Mouse (Mus musculus) heart, embryonic 13.5 days (tissue): ENCODE results near the gene Lefty2. TPM values are rescaled to one million over a fixed set of nuclear protein-coding genes. Genes with fewer than 3 reads are reported as not detected.

ENCODE experiments used
- ATAC-seq: fragments of 200-750 bp; cut with Nextera tagmentation; 2 replicates; pipeline ENCODE4 v1.8.0; 2017; ENCODE audit warnings: moderate TSS enrichment; ENCODE audit not compliant: insufficient number of reproducible peaks, low FRiP score, low TSS enrichment; ENCODE audit errors: extremely low read depth
- H3K27ac ChIP-seq: fragments of 300-500 bp; sonication (generic); replicated peaks from 2 replicates; pipeline ENCODE4 v1.5.1; 2015; ENCODE audit warnings: moderate library complexity, mild to moderate bottlenecking, inconsistent platforms
- H3K27me3 ChIP-seq: fragments of 300-500 bp; sonication (generic); replicated peaks from 2 replicates; pipeline ENCODE4 v1.6.1; 2015; ENCODE audit warnings: mild to moderate bottlenecking, inconsistent platforms
- H3K36me3 ChIP-seq: fragments of 300-500 bp; sonication (generic); 2 replicates; pipeline ENCODE4 v1.6.1; 2015; ENCODE audit warnings: mild to moderate bottlenecking, inconsistent platforms
- H3K4me1 ChIP-seq: fragments of 300-500 bp; sonication (generic); 2 replicates; pipeline ENCODE4 v1.6.1; 2015; ENCODE audit warnings: inconsistent platforms
- H3K4me2 ChIP-seq: fragments of 300-500 bp; sonication (generic); 2 replicates; pipeline ENCODE4 v1.6.1; 2015; ENCODE audit warnings: inconsistent platforms, mild to moderate bottlenecking, moderate library complexity
- H3K4me3 ChIP-seq: fragments of 300-500 bp; sonication (generic); 2 replicates; pipeline ENCODE4 v1.5.1; 2015; ENCODE audit warnings: moderate library complexity, mild to moderate bottlenecking, inconsistent platforms
- H3K9ac ChIP-seq: fragments of 300-500 bp; sonication (generic); 2 replicates; pipeline ENCODE4 v1.6.1; 2015; ENCODE audit warnings: inconsistent platforms, mild to moderate bottlenecking, moderate library complexity
- H3K9me3 ChIP-seq: fragments of 300-500 bp; sonication (generic); 2 replicates; pipeline ENCODE4 v1.6.1; 2016; ENCODE audit warnings: inconsistent platforms
- WGBS: fragments of 180-500 bp; shearing (Covaris S2); methylation state at CpG from one replicate; pipeline ENCODE4 v1.1.7; 2015; ENCODE audit warnings: mixed read lengths; 5-methylcytosine and 5-hydroxymethylcytosine counted together
- polyA plus RNA-seq: library from polyadenylated mRNA; unstranded; fragments of >200 nt; fragmentation: Nextera tagmentation; extraction: Ambion mirVana; gene quantifications from 2 replicates; pipeline ENCODE4 v1.2.1, GENCODE M21; 2015

Gene Lefty2
- polyA plus RNA-seq, 1 experiment from 2014 or later = 0.28 TPM

- Histone ChIP-seq H3K27me3 (peaks cover 6% of the 10 kb centered on the region; the same call in 1 of the 2 replicates), H3K4me2 (no peak overlapping the region), H3K4me3 (no peak overlapping the region), H3K4me1 (peaks cover 16% of the 10 kb centered on the region), H3K36me3 (peaks cover 3% of the 10 kb centered on the region; the same call in 1 of the 2 replicates), H3K9me3 (no peaks in the 10 kb centered on the region), H3K27ac (peak overlapping the region; percentile 38; the same call in 1 of the 2 replicates), H3K9ac (no peak overlapping the region)
- WGBS = 40% methylated on average over 4 of the region's 4 CpGs
- ATAC-seq = peak; percentile 21; the same call in 1 of the 2 replicates
Observed at GRCm38 (mm10) chr1:180913797-180914196, 20.9 kb downstream of the Lefty2 start.

GRCm38 (mm10) chr1:180916425-180916824, 23.5 kb downstream of the Lefty2 start:
- ATAC-seq = no peak
- no peak overlapping the region for H3K4me2 ChIP-seq
- WGBS = 87% methylated on average over 11 of the region's 11 CpGs
- no peak overlapping the region for H3K27ac ChIP-seq
- H3K27me3 ChIP-seq = peaks cover 6% of the 10 kb centered on the region; the same call in 1 of the 2 replicates
- no peak overlapping the region for H3K9ac ChIP-seq
- no peak overlapping the region for H3K4me3 ChIP-seq
- H3K9me3 ChIP-seq = no peaks in the 10 kb centered on the region
- no peaks in the 10 kb centered on the region for H3K36me3 ChIP-seq
- H3K4me1 ChIP-seq = peaks cover 21% of the 10 kb centered on the region

- Histone ChIP-seq H3K9me3 (no peaks in the 10 kb centered on the region), H3K4me2 (no peak overlapping the region), H3K4me3 (no peak overlapping the region), H3K9ac (no peak overlapping the region), H3K4me1 (peaks cover 18% of the 10 kb centered on the region), H3K27ac (no peak overlapping the region), H3K36me3 (no peaks in the 10 kb centered on the region), H3K27me3 (peaks cover 6% of the 10 kb centered on the region; the same call in 1 of the 2 replicates)
- WGBS = 36% methylated on average over 1 of the region's 1 CpGs
- ATAC-seq = no peak
Observed at GRCm38 (mm10) chr1:180917053-180917452, 24.1 kb downstream of the Lefty2 start.

GRCm38 (mm10) chr1:180919686-180920085, 26.8 kb downstream of the Lefty2 start:
- no peak overlapping the region for H3K4me2 ChIP-seq
- H3K4me3 ChIP-seq = no peak overlapping the region
- no peaks in the 10 kb centered on the region for H3K9me3 ChIP-seq
- peaks cover 6% of the 10 kb centered on the region; the same call in 1 of the 2 replicates for H3K27me3 ChIP-seq
- no peak for ATAC-seq
- no peaks in the 10 kb centered on the region for H3K36me3 ChIP-seq
- 0 out of 2 replicates have a peak, but pooled peaks cover 7% of the 10 kb centered on the region for H3K4me1 ChIP-seq
- WGBS = 36% methylated on average over 8 of the region's 8 CpGs
- no peak overlapping the region for H3K9ac ChIP-seq
- H3K27ac ChIP-seq = no peak overlapping the region

- Histone ChIP-seq H3K27me3 (no peaks in the 10 kb centered on the region), H3K9me3 (no peaks in the 10 kb centered on the region), H3K36me3 (no peaks in the 10 kb centered on the region), H3K4me3 (no peak overlapping the region), H3K4me2 (no peak overlapping the region), H3K4me1 (0 out of 2 replicates have a peak, but pooled peaks cover 7% of the 10 kb centered on the region), H3K27ac (no peak overlapping the region), H3K9ac (no peak overlapping the region)
- no peak for ATAC-seq
- WGBS = 59% methylated on average over 6 of the region's 6 CpGs
Observed at GRCm38 (mm10) chr1:180922273-180923048, 29.6 kb downstream of the Lefty2 start.

- 60% methylated on average over 2 of the region's 2 CpGs for WGBS
- no peaks in the 10 kb centered on the region for H3K4me1 ChIP-seq
- H3K4me2 ChIP-seq = no peak overlapping the region
- ATAC-seq = no peak
- no peaks in the 10 kb centered on the region for H3K36me3 ChIP-seq
- H3K9me3 ChIP-seq = no peaks in the 10 kb centered on the region
- H3K27ac ChIP-seq = no peak overlapping the region
- no peak overlapping the region for H3K4me3 ChIP-seq
- no peaks in the 10 kb centered on the region for H3K27me3 ChIP-seq
- H3K9ac ChIP-seq = no peak overlapping the region
Observed at GRCm38 (mm10) chr1:180924737-180925136, 31.8 kb downstream of the Lefty2 start.

GRCm38 (mm10) chr1:180926286-180926685, 33.4 kb downstream of the Lefty2 start:
- no peak overlapping the region for H3K27ac ChIP-seq
- no peak overlapping the region for H3K9ac ChIP-seq
- H3K4me1 ChIP-seq = no peaks in the 10 kb centered on the region
- H3K9me3 ChIP-seq = no peaks in the 10 kb centered on the region
- WGBS = 58% methylated on average over 4 of the region's 4 CpGs
- ATAC-seq = no peak
- H3K4me2 ChIP-seq = no peak overlapping the region
- peaks cover 3% of the 10 kb centered on the region; the same call in 1 of the 2 replicates for H3K27me3 ChIP-seq
- no peaks in the 10 kb centered on the region for H3K36me3 ChIP-seq
- no peak overlapping the region for H3K4me3 ChIP-seq

- H3K36me3 ChIP-seq = no peaks in the 10 kb centered on the region
- H3K27ac ChIP-seq = no peak overlapping the region
- peaks cover 26% of the 10 kb centered on the region for H3K27me3 ChIP-seq
- H3K9ac ChIP-seq = no peak overlapping the region
- no peak overlapping the region for H3K4me2 ChIP-seq
- H3K9me3 ChIP-seq = no peaks in the 10 kb centered on the region
- no peaks in the 10 kb centered on the region for H3K4me1 ChIP-seq
- WGBS = 20% methylated on average over 2 of the region's 2 CpGs
- no peak for ATAC-seq
- no peak overlapping the region for H3K4me3 ChIP-seq
Observed at GRCm38 (mm10) chr1:180929599-180929998, 36.7 kb downstream of the Lefty2 start.

- no peak overlapping the region for H3K4me2 ChIP-seq
- H3K9me3 ChIP-seq = no peaks in the 10 kb centered on the region
- no peak overlapping the region for H3K9ac ChIP-seq
- H3K27ac ChIP-seq = no peak overlapping the region
- H3K4me3 ChIP-seq = no peak overlapping the region
- no peaks in the 10 kb centered on the region for H3K36me3 ChIP-seq
- H3K27me3 ChIP-seq = peaks cover 41% of the 10 kb centered on the region
- no peaks in the 10 kb centered on the region for H3K4me1 ChIP-seq
- no peak for ATAC-seq
- WGBS = 59% methylated on average over 3 of the region's 3 CpGs
Observed at GRCm38 (mm10) chr1:180931106-180931505, 38.2 kb downstream of the Lefty2 start.

GRCm38 (mm10) chr1:180933659-180934058, 40.8 kb downstream of the Lefty2 start:
- Histone ChIP-seq H3K36me3 (no peaks in the 10 kb centered on the region), H3K27me3 (peaks cover 57% of the 10 kb centered on the region), H3K9ac (no peak overlapping the region), H3K4me3 (no peak overlapping the region), H3K4me1 (peaks cover 12% of the 10 kb centered on the region), H3K9me3 (no peaks in the 10 kb centered on the region), H3K4me2 (no peak overlapping the region), H3K27ac (no peak overlapping the region)
- WGBS = 29% methylated on average over 6 of the region's 6 CpGs
- no peak for ATAC-seq

- Histone ChIP-seq H3K27me3 (peaks cover 57% of the 10 kb centered on the region), H3K4me1 (peaks cover 12% of the 10 kb centered on the region), H3K36me3 (no peaks in the 10 kb centered on the region), H3K4me2 (no peak within 1 kb of the TSS), H3K9me3 (no peaks in the 10 kb centered on the region), H3K4me3 (no peak within 1 kb of the TSS), H3K9ac (peak within 1 kb of the TSS; percentile 52; the same call in 1 of the 2 replicates), H3K27ac (no peak within 1 kb of the TSS)
- 14% methylated on average over 21 of the region's 21 CpGs for WGBS
- ATAC-seq = no peak
Observed at GRCm38 (mm10) chr1:180934467-180935419, 41.8 kb downstream of the Lefty2 start, which contains the start of gene Lefty1. Gene Lefty1, plus strand, starts transcription at chr1:180935022.
